Comparison of ENCODE assay signal across 14 mouse cellular contexts in the genomic region with DNA sequence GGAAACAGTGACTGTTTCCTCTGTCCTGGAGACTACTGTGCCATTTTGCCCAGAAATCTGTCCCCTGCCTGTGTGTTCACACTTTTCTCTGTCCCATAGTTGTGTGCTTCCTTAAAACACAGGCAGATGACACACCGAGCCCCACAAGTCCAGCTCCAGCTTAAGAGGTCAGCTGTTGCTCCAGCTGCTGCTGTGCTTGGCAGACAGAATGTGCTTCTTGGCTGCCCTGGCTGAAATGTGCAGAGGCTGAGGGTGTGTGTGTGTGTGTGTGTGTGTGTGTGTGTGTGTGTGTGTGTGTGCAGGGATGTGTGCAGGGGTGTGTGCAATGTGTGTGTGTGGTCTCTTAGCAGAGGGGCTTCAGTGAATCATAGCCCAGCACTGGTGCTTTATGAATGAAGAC.
DNase-seq lines count a peak whose midpoint lies in the region; ATAC-seq lines count a peak whose summit lies in the region.
"Had no signal": no experiment of that assay in that cellular context is flagged by ENCODE, and none has a peak within 500 bp of the region (broad histone marks: within the 10 kb centered on the region; RNA-seq: fewer than 3 reads in every experiment).

No protein-coding gene starts in this region.

- peaks cover 15% of the 10 kb centered on the region; the same call in 1 of the 2 replicates for H3K9me3 ChIP-seq in heart, embryonic 12.5 days (replicated peaks)
- H3K9me3 ChIP-seq in lung, embryonic 16.5 days (ENCODE audit: control insufficient read depth, low read length), result peaks cover 12% of the 10 kb centered on the region
- H3K9me3 ChIP-seq: G1E had no signal

- no peak overlapping the region for H3K9ac ChIP-seq in heart, embryonic 12.5 days
- H3K9ac ChIP-seq in lung, embryonic 16.5 days (ENCODE audit: low read length), result no peak overlapping the region
- H3K9ac ChIP-seq: liver, postnatal 0 days had no signal

- no peaks in the 10 kb centered on the region for H3K27me3 ChIP-seq in heart, embryonic 12.5 days (replicated peaks)
- H3K27me3 ChIP-seq in lung, embryonic 16.5 days (ENCODE audit: control insufficient read depth, insufficient read depth, low read depth, low read length), result no peaks in the 10 kb centered on the region

- WGBS in heart, embryonic 12.5 days, result 64% methylated on average over 1 of the region's 1 CpGs
- 65% methylated on average over 1 of the region's 1 CpGs for WGBS in lung, embryonic 16.5 days

- H3K27ac ChIP-seq in heart, embryonic 12.5 days (ENCODE audit: poor library complexity, severe bottlenecking), result no peak overlapping the region
- peak overlapping the region; percentile 66 for H3K27ac ChIP-seq in lung, embryonic 16.5 days (ENCODE audit: low read length)

- peaks cover 8% of the 10 kb centered on the region for H3K4me1 ChIP-seq in heart, embryonic 12.5 days (replicated peaks)
- peaks cover 10% of the 10 kb centered on the region for H3K4me1 ChIP-seq in lung, embryonic 16.5 days (replicated peaks; ENCODE audit: control insufficient read depth, insufficient read depth, low read length)

- peaks cover 3% of the 10 kb centered on the region; the same call in 1 of the 2 replicates for H3K36me3 ChIP-seq in heart, embryonic 12.5 days
- no peaks in the 10 kb centered on the region for H3K36me3 ChIP-seq in lung, embryonic 16.5 days (ENCODE audit: control insufficient read depth, insufficient read depth, low read length)
- H3K36me3 ChIP-seq: G1E had no signal

- no peak overlapping the region for H3K4me3 ChIP-seq in heart, embryonic 12.5 days
- no peak overlapping the region for H3K4me3 ChIP-seq in lung, embryonic 16.5 days (ENCODE audit: low read length)
- H3K4me3 ChIP-seq: erythroblast, embryonic 14.5 days had no signal

- H3K4me2 ChIP-seq in heart, embryonic 12.5 days, result no peak overlapping the region
- no peak overlapping the region for H3K4me2 ChIP-seq in lung, embryonic 16.5 days (ENCODE audit: low read depth, low read length)

- ATAC-seq in heart, embryonic 12.5 days (ENCODE audit: insufficient number of reproducible peaks, low FRiP score), result no peak
- ATAC-seq in lung, embryonic 16.5 days (ENCODE audit: low read depth), result peak; percentile 82
- no peak for ATAC-seq in cerebellum, adult (ENCODE audit: insufficient number of reproducible peaks, low FRiP score, low TSS enrichment)
- ATAC-seq: inflammation-experienced regulatory T-cells, adult 6 months; liver, postnatal 0 days had no signal

- DNase-seq in heart, adult 18-20 months, result peak; percentile 77 to 85
- peak; percentile 70 for DNase-seq in adipocyte (ENCODE audit: low spot score)
- DNase-seq in heart, adult 8-10 months (ENCODE audit: low spot score), result peak; percentile 62
- no peak for DNase-seq in embryo, embryonic 9.5 days (ENCODE audit: extremely low spot score)
- no peak for DNase-seq in cerebellum, postnatal 4 days (ENCODE audit: low spot score in 2 of 2)
- DNase-seq: adrenal gland, postnatal 10 days; cerebellum, adult 9-11 months; liver, postnatal 0 days had no signal

Comparison
In these comparisons a context has a peak if more than half of its experiments do, and no peak if none do; other contexts are left out.
1. DNase-seq: peak in heart, adult 18-20 months (2 of 2), adipocyte (single experiment) and heart, adult 8-10 months (single experiment); none in embryo, embryonic 9.5 days (single experiment) and cerebellum, postnatal 4 days (0 of 2).